Mouse (Mus musculus): ENCODE measurements around the gene Telo2.
"Not testable (repeated sequence)": the region's sequence is repeated elsewhere in the genome, so short reads cannot be mapped to it uniquely, and the experiment has no call there.

Telo2 gene

GRCm38 (mm10) chr17:25115664-25116432, at the start of gene Telo2:
Telo2 (minus strand) TSS chr17:25115967.
- peak; percentile 94 to 95 for DNase-seq (ENCODE audit: low spot score in 2 of 2)

- DNase-seq (ENCODE audit: low spot score in 2 of 2) = no peak
These were observed 49.0 kb upstream of the Telo2 start for GRCm38 (mm10) chr17:25164770-25165169.

GRCm38 (mm10) chr17:25163387-25163786, 47.6 kb upstream of the Telo2 start:
- no peak for DNase-seq (ENCODE audit: low spot score in 2 of 2)

DNA sequence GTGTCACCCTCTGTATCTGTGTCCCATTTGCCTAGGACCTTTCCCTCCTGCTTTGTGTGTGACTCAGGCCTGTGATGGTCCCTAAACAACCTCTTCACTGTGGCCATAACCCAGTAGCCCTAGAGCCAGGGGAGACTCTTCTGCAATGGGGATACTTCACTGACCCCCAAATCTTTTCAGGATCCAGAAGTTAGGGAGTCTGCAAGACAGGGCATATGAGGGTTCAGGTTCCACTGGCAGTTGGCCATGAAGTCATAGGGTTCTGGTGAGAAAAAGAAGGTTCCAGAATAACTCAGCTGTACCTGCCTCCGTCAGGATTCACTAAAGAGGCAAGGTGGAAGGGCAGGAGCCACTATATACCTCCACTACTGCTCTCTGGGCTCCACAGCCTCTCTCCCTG, 46.4 kb upstream of the Telo2 start, which contains the start of gene Ccdc154:
Gene Ccdc154, plus strand, starts transcription at position 301 of the 400 bp plus-strand sequence.
- DNase-seq (ENCODE audit: low spot score in 2 of 2) = no peak

- no peak for DNase-seq (ENCODE audit: low spot score in 2 of 2)
These were observed 24.2 kb upstream of the Telo2 start for GRCm38 (mm10) chr17:25139960-25140359.

- DNase-seq (ENCODE audit: low spot score in 2 of 2) = no peak
These were observed 23.0 kb upstream of the Telo2 start for GRCm38 (mm10) chr17:25138803-25139202.

DNA sequence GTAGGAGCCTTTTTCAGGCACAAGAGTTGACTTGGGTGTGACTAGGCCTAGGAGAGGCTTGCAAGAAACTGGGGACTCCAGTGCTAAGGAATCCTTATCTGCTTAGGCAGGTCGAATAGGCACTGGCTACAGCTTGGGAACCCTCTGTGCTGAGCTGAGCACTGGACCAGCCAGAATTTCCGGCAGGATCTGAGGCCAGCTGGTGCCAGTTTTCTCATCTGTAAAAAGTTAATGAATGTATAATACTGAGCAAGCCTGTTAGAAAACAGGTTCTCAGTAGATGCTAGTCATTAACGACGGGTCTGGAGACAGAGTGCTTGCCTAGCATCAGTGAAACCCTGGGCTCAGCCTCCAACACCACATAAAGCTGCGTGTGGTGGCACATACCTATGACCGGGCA, 19.9 kb upstream of the Telo2 start:
- DNase-seq (ENCODE audit: low spot score in 2 of 2) = no peak

DNA sequence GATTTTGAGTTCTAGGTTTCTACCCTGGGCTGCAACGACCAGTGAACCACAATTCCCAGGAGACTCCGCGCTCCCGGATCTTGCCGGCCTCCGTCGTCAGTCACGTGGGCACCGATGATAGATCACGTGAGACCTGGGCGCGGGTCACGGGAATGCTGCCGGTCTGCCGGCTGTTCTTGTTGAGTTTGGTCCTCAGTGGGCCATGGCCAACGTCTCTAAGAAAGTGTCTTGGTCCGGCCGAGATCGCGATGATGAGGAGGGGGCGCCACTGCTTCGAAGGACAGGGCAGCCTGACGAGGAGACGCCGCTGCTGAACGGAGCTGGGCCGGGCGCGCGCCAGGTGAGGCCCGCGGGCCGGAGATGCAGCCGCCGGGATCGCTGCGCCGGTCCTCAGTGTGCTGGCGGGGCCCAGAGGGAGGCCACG, 17.5 kb upstream of the Telo2 start, which contains the start of gene Clcn7:
Gene Clcn7, plus strand, starts transcription at position 117 of the 424 bp plus-strand sequence.
- DNase-seq (ENCODE audit: low spot score in 2 of 2) = peak; percentile 96 to 97

DNA sequence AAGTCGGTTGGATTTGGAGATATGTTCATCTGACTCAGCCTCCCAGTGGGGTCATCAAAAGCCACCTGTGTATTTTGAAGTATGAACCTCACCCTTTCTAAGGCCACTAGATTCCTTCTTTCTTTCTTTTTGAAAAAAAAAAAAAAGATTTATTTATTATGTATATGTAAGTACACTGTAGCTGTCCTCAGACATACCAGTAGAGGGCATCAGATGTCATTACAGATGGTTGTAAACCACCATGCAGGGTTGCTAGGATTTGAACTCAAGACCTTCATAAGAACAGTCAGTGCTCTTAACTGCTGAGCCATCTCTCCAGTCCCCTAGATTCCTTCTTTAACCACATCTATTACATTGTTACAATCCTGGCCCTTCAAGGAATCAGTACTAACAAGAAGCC, 14.3 kb upstream of the Telo2 start:
- no peak for DNase-seq (ENCODE audit: low spot score in 2 of 2)

GRCm38 (mm10) chr17:25127681-25128080, 11.9 kb upstream of the Telo2 start:
- no peak for DNase-seq (ENCODE audit: low spot score in 2 of 2)

GRCm38 (mm10) chr17:25127079-25127478, 11.3 kb upstream of the Telo2 start:
- DNase-seq (ENCODE audit: low spot score in 2 of 2) = no peak

DNA sequence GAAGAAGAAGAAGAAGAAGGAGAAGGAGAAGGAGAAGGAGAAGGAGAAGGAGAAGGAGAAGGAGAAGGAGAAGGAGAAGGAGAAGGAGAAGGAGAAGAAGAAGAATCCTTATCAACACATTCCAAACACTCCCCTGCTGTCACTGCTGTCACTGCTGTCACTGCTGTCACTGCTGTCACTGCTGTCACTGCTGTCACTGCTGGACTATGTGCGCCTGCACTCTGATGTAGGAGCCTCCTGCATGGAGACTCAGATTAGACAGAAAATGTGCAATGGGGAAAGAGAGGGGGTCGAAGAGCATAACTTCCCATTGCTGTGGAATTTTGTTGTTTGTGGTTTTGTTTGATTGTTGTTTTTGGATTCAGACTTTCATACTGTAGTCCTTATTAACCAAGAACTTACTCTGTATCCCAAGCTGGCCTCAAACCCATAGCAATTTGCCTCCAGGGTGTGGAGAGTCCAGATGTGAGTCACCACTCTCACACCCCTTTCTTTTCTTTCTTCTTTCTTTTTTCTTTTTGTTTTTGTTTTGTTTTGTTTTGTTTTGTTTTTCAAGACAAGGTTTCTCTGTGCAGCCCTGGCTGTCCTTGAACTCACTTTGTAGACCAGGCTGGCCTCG, 9.8 kb upstream of the Telo2 start:
- not testable (repeated sequence) for DNase-seq (ENCODE audit: low spot score in 2 of 2)

GRCm38 (mm10) chr17:25123979-25124378, 8.2 kb upstream of the Telo2 start:
- DNase-seq (ENCODE audit: low spot score in 2 of 2) = no peak

GRCm38 (mm10) chr17:25120406-25120805, 4.6 kb upstream of the Telo2 start, which contains the start of gene Ptx4:
Ptx4 (plus strand) TSS chr17:25120760.
- DNase-seq (ENCODE audit: low spot score in 2 of 2) = no peak

- DNase-seq (ENCODE audit: low spot score in 2 of 2) = no peak
These were observed 1.5 kb upstream of the Telo2 start for GRCm38 (mm10) chr17:25117263-25117662.

GRCm38 (mm10) chr17:25114908-25115645, 690 bp downstream of the Telo2 start:
- DNase-seq (ENCODE audit: low spot score in 2 of 2) = peak; percentile 53

DNA sequence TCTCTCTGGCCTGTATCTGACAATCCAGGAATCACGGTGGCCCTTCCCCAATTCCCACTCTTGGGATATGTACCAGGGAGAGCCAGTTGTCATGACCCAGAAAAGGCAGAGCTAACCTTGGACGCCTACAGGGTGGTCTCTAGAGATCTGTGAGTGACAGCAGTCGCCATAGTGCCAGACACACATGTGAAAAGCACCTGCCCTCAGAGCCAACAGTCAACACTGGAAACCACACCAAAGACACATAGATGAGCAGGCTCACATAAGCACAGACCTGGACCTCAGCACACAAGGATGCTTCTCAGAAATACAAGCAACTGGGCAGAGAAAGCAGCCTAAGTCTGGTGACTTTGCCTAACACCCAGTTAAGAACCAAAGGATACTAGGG, 3.4 kb downstream of the Telo2 start:
- DNase-seq (ENCODE audit: low spot score in 2 of 2) = no peak

DNA sequence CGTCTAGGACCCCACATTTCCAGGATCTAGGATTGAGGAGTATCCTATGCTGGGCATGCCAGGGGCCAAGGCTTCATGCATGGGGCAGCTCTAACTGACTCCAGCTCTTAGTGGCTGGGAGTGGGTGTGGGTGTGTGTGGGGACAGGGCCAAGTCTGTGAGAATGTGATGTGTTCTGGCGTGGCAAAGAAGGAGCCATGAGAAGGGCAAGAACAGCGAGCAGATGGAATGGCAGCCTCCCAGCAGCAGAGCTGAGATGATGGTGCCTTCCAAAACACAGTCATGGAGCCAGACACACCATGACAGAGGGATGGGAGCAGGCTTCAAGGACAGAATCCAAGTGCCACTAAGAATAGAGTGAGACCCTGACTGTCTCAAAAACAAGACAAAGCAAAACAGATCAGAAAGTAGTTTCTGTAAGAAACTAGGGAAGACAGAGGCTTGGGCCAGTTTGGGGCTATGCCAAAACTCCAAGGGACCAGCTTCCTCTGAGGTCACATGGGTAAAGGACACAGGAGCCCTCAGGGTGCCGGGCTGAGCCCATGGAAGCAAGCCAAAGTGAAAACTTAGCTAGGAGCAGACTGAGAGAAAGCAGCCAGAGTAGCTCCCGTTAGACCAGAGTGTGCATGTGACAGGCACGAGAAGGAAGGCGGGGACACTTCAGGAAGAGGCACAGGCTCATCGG, 3.9 kb downstream of the Telo2 start:
- DNase-seq (ENCODE audit: low spot score in 2 of 2) = peak; percentile 80 to 85

- no peak for DNase-seq (ENCODE audit: low spot score in 2 of 2)
These were observed 4.5 kb downstream of the Telo2 start for GRCm38 (mm10) chr17:25111220-25111619.

GRCm38 (mm10) chr17:25110590-25110989, 5.2 kb downstream of the Telo2 start:
- DNase-seq (ENCODE audit: low spot score in 2 of 2) = no peak

DNA sequence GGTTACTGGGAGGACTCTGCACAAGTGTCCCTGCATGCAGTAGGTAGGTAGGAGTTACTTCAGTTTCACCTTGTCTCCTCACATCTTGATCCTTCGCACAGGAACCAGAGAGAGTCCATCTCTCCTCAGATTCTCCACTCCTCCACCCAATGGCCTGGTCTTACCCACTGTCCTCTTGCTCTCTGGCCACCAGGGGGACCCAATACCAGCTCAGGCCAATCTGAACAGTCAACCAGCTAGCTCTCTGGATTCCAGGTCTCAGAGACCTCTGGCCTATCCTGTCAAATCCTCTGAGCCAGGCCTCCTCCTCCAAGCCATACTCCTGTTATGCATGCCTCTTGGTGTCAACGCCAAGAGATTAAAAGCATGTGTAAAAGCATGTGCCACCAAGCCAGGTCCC, 6.2 kb downstream of the Telo2 start:
- DNase-seq (ENCODE audit: low spot score in 2 of 2) = no peak

DNA sequence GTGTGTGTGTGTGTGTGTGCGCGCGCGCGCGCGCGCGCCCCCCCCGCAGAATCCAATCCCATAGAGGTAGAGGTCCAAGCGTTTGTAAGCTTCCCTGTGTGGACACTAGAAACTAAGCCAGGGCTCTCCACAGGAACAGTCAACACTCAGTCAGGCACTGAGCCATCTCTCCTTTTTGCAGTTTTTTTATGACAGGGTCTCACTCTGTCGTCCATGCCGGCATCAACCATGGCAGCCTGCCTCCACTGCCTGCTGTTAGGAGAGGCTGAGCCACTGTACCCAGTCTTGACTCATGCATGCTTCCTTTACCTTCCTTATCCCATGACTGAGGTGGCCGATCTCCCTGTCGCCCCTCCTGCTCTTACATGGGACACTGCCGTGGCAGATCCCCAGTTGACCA, 8.0 kb downstream of the Telo2 start:
- DNase-seq (ENCODE audit: low spot score in 2 of 2) = no peak
